Mouse (Mus musculus) liver, embryonic 14.5 days (tissue): Measurements from ENCODE around the gene Eif4e3. TPM values are rescaled to one million over a fixed set of nuclear protein-coding genes. Genes with fewer than 3 reads are reported as not detected.

Experiments
- ATAC-seq: fragments of 200-750 bp; cut with Nextera tagmentation; 2 replicates; pipeline ENCODE4 v1.8.0; 2017; ENCODE audit warnings: moderate number of reproducible peaks, mild to moderate bottlenecking, moderate library complexity; ENCODE audit not compliant: insufficient read depth
- DNase-seq, 3 experiments: peaks; one replicate each; pipeline ENCODE4 v3.0.0-alpha.2; 2012 to 2013; ENCODE audit warnings: low read depth in 3 of 3, low spot score in 3 of 3
- H3K27ac ChIP-seq: fragments of 300-500 bp; sonication (generic); 2 replicates; pipeline ENCODE4 v1.5.1; 2014; ENCODE audit warnings: moderate library complexity, mild to moderate bottlenecking, control low read depth, inconsistent platforms
- H3K27me3 ChIP-seq: fragments of 300-500 bp; sonication (generic); 2 replicates; pipeline ENCODE4 v1.6.1; 2014; ENCODE audit warnings: mild to moderate bottlenecking, low read length, moderate library complexity; ENCODE audit not compliant: control insufficient read depth, insufficient read depth
- H3K36me3 ChIP-seq: fragments of 300-500 bp; sonication (generic); replicated peaks from 2 replicates; pipeline ENCODE4 v1.6.1; 2014; ENCODE audit warnings: low read depth; ENCODE audit not compliant: control insufficient read depth, insufficient read depth
- H3K4me1 ChIP-seq, 2 experiments: fragments of 200-500 bp in 1 of 2; fragments of 300-500 bp in 1 of 2; sonication (generic) in 1 of 2; replicated peaks; 2 replicates each; pipeline ENCODE4 v1.6.1; 2012 to 2014; ENCODE audit warnings: antibody characterized with exemption in 1 of 2, inconsistent platforms in 1 of 2, low read length in 1 of 2; ENCODE audit not compliant: control insufficient read depth in 2 of 2, insufficient read depth in 2 of 2
- H3K4me2 ChIP-seq: fragments of 300-500 bp; sonication (generic); 2 replicates; pipeline ENCODE4 v1.6.1; 2014; ENCODE audit warnings: low read depth, mild to moderate bottlenecking, control low read depth, moderate library complexity
- H3K4me3 ChIP-seq, 2 experiments: fragments of 200-500 bp in 1 of 2; fragments of 300-500 bp in 1 of 2; sonication (generic) in 1 of 2; 2 replicates each; pipeline ENCODE4 v1.5.1; 2012 to 2014; ENCODE audit warnings: low read depth in 2 of 2, low read length in 2 of 2, mild to moderate bottlenecking in 2 of 2, control low read depth in 1 of 2, inconsistent platforms in 1 of 2, moderate library complexity in 1 of 2; ENCODE audit not compliant: insufficient read depth in 1 of 2
- H3K9ac ChIP-seq: fragments of 300-500 bp; sonication (generic); replicated peaks from 2 replicates; pipeline ENCODE4 v1.6.1; 2014; ENCODE audit warnings: mild to moderate bottlenecking, control low read depth, moderate library complexity
- H3K9me3 ChIP-seq: fragments of 300-500 bp; sonication (generic); 2 replicates; pipeline ENCODE4 v1.6.1; 2016; ENCODE audit warnings: low read length, mixed read lengths; ENCODE audit not compliant: control insufficient read depth
- CTCF ChIP-seq: IDR thresholded peaks from 2 replicates; pipeline ENCODE4 v1.5.1; 2016; ENCODE audit warnings: antibody characterized with exemption, low read depth, control low read depth
- EP300 ChIP-seq: IDR thresholded peaks from 2 replicates; pipeline ENCODE4 v1.6.1; 2016; ENCODE audit warnings: antibody characterized with exemption, low read depth
- WGBS: fragments of 180-500 bp; shearing (Covaris S2); extraction: QIAGEN DNeasy Blood & Tissue Kit; methylation state at CpG from one replicate; pipeline ENCODE4 v1.1.7; 2014; ENCODE audit not compliant: insufficient replicate concordance; 5-methylcytosine and 5-hydroxymethylcytosine counted together
- polyA plus RNA-seq, 2 experiments: library from polyadenylated mRNA; depleted of rRNA in 1 of 2; stranded (reverse) in 1 of 2; unstranded in 1 of 2; fragments of >200 nt; fragmentation: Nextera tagmentation in 1 of 2; extraction: Ambion mirVana in 1 of 2; gene quantifications; 2 replicates each; pipeline versions ENCODE4 v1.2.1 to v1.2.3; 2012 to 2014

The Eif4e3 gene
- polyA plus RNA-seq, 2 experiments = 1.5 to 1.7 TPM

DNA sequence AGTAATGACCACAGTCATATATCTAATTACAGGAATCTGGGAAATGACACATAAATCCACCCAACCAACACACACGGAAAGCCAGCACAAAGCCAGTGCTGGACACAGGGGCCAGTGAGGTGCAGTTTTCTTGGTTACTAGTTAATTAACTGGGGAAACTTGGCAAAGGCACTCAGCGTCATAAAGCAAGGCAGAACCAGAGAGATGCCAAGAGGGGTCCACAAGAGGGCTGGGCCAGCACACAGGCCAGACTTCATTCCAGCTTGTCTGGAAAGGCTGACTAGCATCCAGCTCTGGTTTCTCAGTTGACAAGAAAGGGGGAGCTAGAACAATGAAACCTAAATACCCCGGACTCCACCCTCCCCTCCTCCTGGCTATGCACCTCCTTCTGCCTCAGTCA lies 33.9 kb upstream of the Eif4e3 start:
- Histone ChIP-seq H3K27ac (no peak overlapping the region), H3K36me3 (no peaks in the 10 kb centered on the region), H3K9me3 (no peaks in the 10 kb centered on the region), H3K9ac (no peak overlapping the region), H3K4me3 (no peak overlapping the region), H3K27me3 (peaks cover 2% of the 10 kb centered on the region), H3K4me2 (no peak overlapping the region), H3K4me1 (no peaks in the 10 kb centered on the region)
- TF ChIP-seq EP300 (no peak), CTCF (no peak)
- no peak for DNase-seq
- no peak for ATAC-seq
- WGBS = 59% methylated on average over 3 of the region's 3 CpGs

DNA sequence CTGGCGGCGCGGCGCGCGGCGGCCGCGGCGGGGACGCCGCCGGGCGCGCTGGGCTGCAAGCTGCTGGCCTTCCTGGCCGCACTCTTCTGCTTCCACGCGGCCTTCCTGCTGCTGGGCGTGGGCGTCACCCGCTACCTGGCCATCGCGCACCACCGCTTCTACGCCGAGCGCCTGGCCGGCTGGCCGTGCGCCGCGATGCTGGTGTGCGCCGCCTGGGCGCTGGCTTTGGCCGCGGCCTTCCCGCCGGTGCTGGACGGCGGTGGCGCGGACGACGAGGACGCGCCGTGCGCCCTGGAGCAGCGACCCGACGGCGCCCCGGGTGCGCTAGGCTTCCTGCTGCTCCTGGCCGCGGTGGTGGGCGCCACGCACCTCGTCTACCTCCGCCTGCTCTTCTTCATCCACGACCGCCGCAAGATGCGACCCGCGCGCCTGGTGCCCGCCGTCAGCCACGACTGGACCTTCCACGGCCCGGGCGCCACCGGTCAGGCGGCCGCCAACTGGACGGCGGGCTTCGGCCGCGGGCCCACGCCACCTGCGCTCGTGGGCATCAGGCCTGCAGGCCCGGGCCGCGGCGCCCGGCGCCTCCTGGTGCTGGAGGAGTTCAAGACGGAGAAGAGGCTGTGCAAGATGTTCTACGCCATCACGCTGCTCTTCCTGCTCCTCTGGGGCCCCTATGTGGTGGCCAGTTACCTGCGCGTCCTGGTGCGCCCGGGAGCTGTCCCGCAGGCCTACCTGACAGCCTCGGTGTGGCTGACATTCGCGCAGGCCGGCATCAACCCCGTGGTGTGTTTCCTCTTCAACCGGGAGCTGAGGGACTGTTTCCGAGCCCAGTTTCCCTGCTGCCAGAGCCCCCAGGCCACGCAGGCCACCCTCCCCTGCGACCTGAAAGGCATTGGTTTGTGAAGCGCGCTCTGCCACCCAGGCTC lies 26.6 kb upstream of the Eif4e3 start:
- Histone ChIP-seq H3K27me3 (peaks cover 56% of the 10 kb centered on the region), H3K4me1 (no peaks in the 10 kb centered on the region), H3K4me3 (peak overlapping the region; percentile 33 to 44; a peak in 3 of 4 replicates), H3K9me3 (no peaks in the 10 kb centered on the region), H3K4me2 (peak overlapping the region; percentile 52), H3K9ac (no peak overlapping the region), H3K36me3 (no peaks in the 10 kb centered on the region), H3K27ac (no peak overlapping the region)
- DNase-seq (no peak), ATAC-seq (no peak)
- 1% methylated on average over 87 of the region's 110 CpGs for WGBS
- no peak for TF ChIP-seq EP300
- TF ChIP-seq CTCF = no peak

DNA sequence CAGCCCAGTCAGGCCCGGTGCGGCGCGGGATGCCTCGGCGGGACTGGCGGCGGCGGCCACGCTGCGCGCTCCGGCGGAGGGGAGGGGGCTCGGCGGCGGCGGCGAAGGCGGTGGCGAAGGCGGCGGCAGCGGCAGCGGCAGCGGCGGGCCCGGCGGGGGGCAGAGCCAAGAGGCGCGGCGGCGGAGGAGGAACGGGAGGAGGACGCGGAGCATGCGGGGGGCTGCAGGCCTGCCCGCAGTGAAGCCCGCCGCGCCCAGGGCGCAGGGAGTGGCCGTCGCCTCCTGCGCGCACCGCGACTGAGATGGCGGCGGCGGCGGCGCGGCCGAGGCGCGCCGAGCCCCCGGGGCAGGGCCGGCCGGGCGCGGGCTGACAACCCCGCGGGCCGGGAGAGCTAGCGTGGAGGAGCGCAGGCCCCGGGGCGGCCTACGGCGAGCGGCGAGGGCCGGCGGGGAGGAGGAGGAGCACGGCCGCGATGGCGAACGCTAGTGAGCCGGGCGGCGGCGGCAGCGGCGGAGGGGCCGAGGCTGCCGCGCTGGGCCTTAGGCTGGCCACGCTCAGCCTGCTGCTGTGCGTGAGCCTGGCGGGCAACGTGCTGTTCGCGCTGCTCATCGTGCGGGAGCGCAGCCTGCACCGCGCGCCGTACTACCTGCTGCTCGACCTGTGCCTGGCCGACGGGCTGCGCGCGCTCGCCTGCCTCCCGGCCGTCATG lies 25.8 kb upstream of the Eif4e3 start, which contains the start of gene Gpr27:
Gene Gpr27, plus strand, starts transcription at position 474 of the 710 bp plus-strand sequence.
- no peak within 1 kb of the TSS for H3K27ac ChIP-seq
- DNase-seq (no peak), ATAC-seq (no peak)
- WGBS = under 1% methylated on average over 77 of the region's 112 CpGs
- peaks cover 56% of the 10 kb centered on the region for H3K27me3 ChIP-seq
- no peaks in the 10 kb centered on the region for H3K9me3 ChIP-seq
- no peak within 1 kb of the TSS for H3K9ac ChIP-seq
- H3K36me3 ChIP-seq = no peaks in the 10 kb centered on the region
- H3K4me3 ChIP-seq = peak within 1 kb of the TSS; percentile 33 to 44
- peak within 1 kb of the TSS; percentile 52 for H3K4me2 ChIP-seq
- no peak for TF ChIP-seq EP300
- no peak for TF ChIP-seq CTCF
- H3K4me1 ChIP-seq = no peaks in the 10 kb centered on the region

DNA sequence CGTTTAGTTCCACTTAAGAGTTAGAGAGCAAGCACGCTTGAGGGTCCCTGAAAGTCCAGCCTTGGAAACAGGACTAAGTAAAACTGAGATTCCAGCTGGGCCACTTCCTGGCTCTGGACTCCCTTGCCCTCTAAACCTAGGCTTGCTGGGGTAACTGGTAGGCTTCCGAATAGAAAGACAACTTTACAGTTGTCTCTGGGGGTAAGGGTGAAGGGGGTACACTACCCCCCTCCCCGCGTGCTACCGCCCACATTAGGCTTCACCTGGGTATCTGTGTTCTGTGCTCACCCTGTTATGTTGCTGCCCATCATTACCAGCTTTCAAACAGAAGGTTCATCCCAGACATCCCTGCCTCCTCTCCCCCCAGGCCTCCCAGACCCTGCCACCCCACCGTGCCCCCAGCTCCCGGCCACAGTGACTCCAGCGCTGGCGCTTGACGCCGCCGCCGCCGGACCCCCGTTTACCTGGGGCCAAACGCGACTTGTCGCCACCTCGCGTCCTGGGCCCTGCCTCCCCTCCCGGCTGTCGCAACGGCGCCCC lies 25.2 kb upstream of the Eif4e3 start:
- 8% methylated on average over 25 of the region's 25 CpGs for WGBS

DNA sequence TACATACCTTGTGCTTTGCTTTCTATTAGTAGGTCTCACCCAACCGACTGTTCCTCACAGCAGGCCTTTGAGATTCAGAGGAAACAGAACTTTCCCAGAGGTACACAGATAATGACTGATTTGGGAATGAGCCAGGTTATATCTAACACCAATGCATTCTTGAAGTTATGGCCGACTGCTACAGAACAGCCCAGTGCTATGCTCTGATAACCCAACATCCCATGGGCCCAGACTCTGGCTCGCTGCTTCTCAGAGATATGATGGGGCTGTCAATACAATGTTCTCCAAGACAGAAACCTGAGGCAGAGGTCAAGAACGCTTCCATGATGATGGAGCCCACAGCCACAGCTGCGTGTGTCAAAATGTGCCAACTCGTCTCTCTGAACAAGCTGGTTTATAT lies 21.9 kb upstream of the Eif4e3 start:
- 55% methylated on average over 6 of the region's 6 CpGs for WGBS
- ATAC-seq (no peak), DNase-seq (no peak)
- no peaks in the 10 kb centered on the region for H3K9me3 ChIP-seq
- no peak overlapping the region for H3K27ac ChIP-seq
- H3K9ac ChIP-seq = no peak overlapping the region
- no peak overlapping the region for H3K4me2 ChIP-seq
- no peaks in the 10 kb centered on the region for H3K4me1 ChIP-seq
- peaks cover 35% of the 10 kb centered on the region for H3K27me3 ChIP-seq
- no peak for TF ChIP-seq CTCF
- TF ChIP-seq EP300 = no peak
- H3K36me3 ChIP-seq = no peaks in the 10 kb centered on the region
- H3K4me3 ChIP-seq = no peak overlapping the region

More for the DNA sequence above, 25.2 kb upstream of the Eif4e3 start:
- H3K27me3 ChIP-seq = peaks cover 56% of the 10 kb centered on the region
- DNase-seq = no peak
- no peak for ATAC-seq
- H3K36me3 ChIP-seq = no peaks in the 10 kb centered on the region
- H3K9ac ChIP-seq = no peak overlapping the region
- no peaks in the 10 kb centered on the region for H3K9me3 ChIP-seq
- no peaks in the 10 kb centered on the region for H3K4me1 ChIP-seq
- TF ChIP-seq EP300 = no peak
- TF ChIP-seq CTCF = no peak
- no peak overlapping the region for H3K27ac ChIP-seq
- H3K4me3 ChIP-seq = peak overlapping the region; percentile 33 to 44; a peak in 3 of 4 replicates
- peak overlapping the region; percentile 52 for H3K4me2 ChIP-seq
